Mouse (Mus musculus): ENCODE measurements around the gene Gm20441. TPM values are rescaled to one million over a fixed set of nuclear protein-coding genes. Genes with fewer than 3 reads are reported as not detected.

Gene Gm20441
- polyA plus RNA-seq (2012; ENCODE audit: insufficient read depth, low replicate concordance) = not detected in 2 replicates

DNA sequence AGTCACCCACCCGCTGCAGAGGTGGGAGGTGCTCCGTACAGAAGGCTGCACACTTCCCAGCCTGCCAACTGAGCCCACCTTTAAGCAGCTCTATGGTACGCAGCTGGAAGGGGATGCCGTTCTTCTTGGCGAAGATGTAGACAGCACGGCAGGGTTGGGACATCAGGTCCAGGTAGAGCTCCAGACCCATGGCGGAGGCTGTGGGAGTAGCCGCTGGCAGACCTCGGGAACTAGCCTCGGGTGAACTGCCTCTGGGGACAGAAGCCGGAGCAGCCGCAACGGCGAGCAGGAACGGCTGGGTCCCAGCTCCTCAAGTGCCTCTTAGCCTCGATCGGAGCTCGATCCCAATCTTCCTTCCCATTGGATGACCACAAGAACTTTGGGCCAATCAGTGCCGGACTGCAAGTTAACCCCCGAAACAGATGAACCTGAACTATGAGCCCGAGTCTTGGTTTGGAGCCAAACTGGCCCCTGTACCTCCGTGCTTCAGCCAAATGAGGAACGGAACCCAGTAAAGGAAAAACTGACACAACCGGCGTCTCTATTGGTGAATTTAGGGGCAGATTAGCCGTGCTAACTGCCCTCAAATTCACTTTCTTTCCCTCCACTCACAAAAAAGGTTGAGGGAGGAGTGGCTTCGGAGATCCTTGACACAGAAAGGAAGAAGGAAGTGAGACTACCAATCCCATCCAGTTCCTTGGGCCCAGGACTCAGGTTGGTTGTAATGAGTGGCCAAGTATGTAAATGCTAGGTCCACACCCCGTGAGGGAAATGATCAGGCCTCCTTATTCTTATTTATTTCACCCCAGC, at the start of gene Gm20441, which contains the start of gene Gstt3:
Gene Gm20441, minus strand, starts transcription at position 186 of the 810 bp plus-strand sequence.
Gene Gstt3, minus strand, starts transcription at position 646 of the 810 bp plus-strand sequence.
- Histone ChIP-seq H3K36me3 (replicated peaks; ENCODE audit: low read length) (no peaks in the 10 kb centered on the region), H3K27me3 (replicated peaks) (peaks cover 48% of the 10 kb centered on the region), H3K9me3 (no peaks in the 10 kb centered on the region)

DNA sequence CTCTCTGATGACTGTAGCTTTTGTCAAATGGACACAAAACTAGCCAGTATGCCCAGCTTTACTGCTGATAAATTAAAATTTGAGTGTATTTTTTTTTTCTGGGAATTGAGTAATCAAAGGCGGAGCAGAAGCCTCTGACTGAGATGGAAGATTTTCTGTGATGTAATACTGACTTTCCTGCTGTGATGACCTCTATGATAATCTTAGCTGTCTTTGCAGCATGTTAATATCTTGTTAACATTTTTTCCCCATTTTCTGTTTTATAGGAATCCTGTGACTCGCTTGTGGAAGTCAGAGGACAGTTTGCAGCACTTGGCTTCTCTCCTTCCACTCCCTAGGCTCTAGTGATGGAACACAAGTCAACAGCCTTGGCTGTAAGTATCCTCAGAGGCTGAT, 49.5 kb upstream of the Gm20441 start:
- no peak for TF ChIP-seq FLI1 (IDR thresholded peaks at IDR 0.05; ENCODE audit: low read length)
- TF ChIP-seq GATA1 (IDR thresholded peaks at IDR 0.05; ENCODE audit: borderline replicate concordance, low read length) = no peak
- no peak overlapping the region for H3K4me3 ChIP-seq (replicated peaks)
- H3K4me1 ChIP-seq = peaks cover 33% of the 10 kb centered on the region
- H3K36me3 ChIP-seq (replicated peaks; ENCODE audit: low read length) = no peaks in the 10 kb centered on the region
- H3K27me3 ChIP-seq (replicated peaks) = peaks cover 12% of the 10 kb centered on the region
- H3K9me3 ChIP-seq = 0 out of 2 replicates have a peak, but pooled peaks cover 8% of the 10 kb centered on the region

More for the DNA sequence above, at the start of gene Gm20441, which contains the start of gene Gstt3:
- Histone ChIP-seq H3K4me1 (peaks cover 21% of the 10 kb centered on the region), H3K4me3 (replicated peaks) (peak within 1 kb of the TSS; percentile 95)
- TF ChIP-seq FLI1 (IDR thresholded peaks at IDR 0.05; ENCODE audit: low read length) (no peak), GATA1 (IDR thresholded peaks at IDR 0.05; ENCODE audit: borderline replicate concordance, low read length) (no peak)

DNA sequence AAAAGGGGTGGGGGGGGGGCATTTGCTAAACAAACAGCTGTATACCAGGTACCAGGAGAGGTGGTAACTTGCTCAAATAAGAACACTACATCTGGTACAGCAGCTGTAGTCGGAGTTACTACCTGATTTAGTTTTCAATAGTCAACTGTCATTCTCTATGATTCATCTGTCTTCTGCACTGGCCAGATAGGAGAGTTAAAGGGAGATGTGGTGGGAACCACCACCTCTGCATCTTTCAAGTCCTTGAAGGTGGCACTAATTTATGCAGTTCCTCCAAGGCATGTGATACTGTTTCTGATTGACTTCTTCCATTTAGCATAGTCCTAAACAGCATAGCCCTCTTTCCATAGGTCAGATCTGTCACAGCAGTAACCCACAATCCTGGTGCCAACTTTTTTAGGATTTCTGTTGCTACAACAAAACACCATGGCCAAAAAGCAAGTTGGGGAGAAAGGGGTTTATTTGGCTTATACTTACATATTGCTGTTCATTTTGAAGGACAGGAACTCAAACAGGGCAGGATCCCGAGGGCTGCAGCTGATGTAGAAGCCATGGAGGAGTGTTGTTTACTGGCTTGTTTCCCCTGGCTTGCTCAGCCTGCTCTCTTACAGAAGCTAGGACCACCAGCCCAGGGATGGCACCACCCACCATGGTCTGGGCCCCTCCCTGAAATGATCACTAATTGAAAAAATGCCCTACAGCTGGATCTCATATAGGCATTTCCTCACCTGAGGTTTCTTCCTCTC, 48.9 kb upstream of the Gm20441 start:
- peaks cover 13% of the 10 kb centered on the region for H3K9me3 ChIP-seq
- H3K4me1 ChIP-seq = peaks cover 28% of the 10 kb centered on the region
- TF ChIP-seq GATA1 (IDR thresholded peaks at IDR 0.05; ENCODE audit: borderline replicate concordance, low read length) (no peak), FLI1 (IDR thresholded peaks at IDR 0.05; ENCODE audit: low read length) (no peak)
- no peak overlapping the region for H3K4me3 ChIP-seq (replicated peaks)
- H3K36me3 ChIP-seq (replicated peaks; ENCODE audit: low read length) = no peaks in the 10 kb centered on the region
- H3K27me3 ChIP-seq (replicated peaks) = peaks cover 12% of the 10 kb centered on the region

DNA sequence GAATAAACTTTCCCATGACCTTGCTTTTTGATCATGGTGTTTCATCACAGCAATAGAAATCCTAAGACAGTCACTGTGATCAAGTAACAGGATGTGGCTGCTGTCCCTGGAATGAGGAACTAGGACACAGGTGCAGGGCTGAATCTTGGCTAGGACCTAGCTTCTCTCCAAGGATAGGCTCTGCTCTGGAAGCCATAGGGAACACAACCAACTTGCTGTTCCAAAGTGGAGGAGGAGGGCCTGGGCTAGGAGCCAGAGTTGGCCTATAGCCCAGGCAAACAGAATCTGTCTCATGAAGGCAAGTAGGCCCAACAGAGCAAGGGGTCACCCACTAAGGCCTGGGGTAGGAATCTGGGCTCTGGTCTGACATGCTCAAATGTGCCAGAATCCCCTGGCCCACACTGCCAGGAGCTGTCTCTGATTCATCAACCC, 47.8 kb upstream of the Gm20441 start:
- no peaks in the 10 kb centered on the region for H3K36me3 ChIP-seq (replicated peaks; ENCODE audit: low read length)
- peaks cover 19% of the 10 kb centered on the region for H3K4me1 ChIP-seq
- H3K4me3 ChIP-seq (replicated peaks) = no peak overlapping the region
- H3K27me3 ChIP-seq (replicated peaks) = peaks cover 4% of the 10 kb centered on the region
- TF ChIP-seq FLI1 (IDR thresholded peaks at IDR 0.05; ENCODE audit: low read length) = no peak
- no peak for TF ChIP-seq GATA1 (IDR thresholded peaks at IDR 0.05; ENCODE audit: borderline replicate concordance, low read length)
- peaks cover 22% of the 10 kb centered on the region for H3K9me3 ChIP-seq

DNA sequence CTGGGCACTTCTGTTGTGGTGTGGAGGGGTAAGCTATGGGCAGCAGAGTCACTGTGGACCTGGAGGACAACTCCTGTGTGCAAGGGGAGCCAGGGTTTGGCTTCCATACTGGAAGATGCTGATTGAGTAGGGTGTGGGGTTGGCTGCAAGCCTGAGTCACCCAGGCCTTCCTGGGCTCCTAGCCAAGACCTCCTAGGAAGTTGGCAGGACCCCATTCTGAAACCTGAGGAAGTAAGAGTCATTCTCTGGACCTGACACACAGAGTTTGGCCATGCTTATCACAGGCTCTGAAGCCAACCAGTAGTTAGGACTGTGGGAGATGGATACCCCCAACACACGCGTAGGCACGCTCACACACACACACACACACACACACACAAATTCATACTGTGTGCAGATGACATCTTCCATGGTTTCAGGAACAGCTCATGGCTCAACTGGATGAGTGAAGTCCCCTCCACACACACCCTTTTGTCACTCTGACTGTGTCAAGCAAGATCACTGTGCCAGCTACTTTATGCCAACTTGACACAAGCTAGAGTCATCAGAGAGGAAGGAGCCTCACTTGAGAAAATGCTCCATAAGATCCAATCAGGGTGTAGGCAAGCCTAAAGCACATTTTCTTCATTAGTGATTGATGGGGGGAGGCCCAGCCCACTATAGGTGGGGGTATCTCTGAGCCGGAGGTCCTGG, 47.1 kb upstream of the Gm20441 start:
- H3K4me3 ChIP-seq (replicated peaks) = no peak overlapping the region
- H3K36me3 ChIP-seq (replicated peaks; ENCODE audit: low read length) = no peaks in the 10 kb centered on the region
- peaks cover 22% of the 10 kb centered on the region for H3K9me3 ChIP-seq
- TF ChIP-seq FLI1 (IDR thresholded peaks at IDR 0.05; ENCODE audit: low read length) = no peak
- TF ChIP-seq GATA1 (IDR thresholded peaks at IDR 0.05; ENCODE audit: borderline replicate concordance, low read length) = no peak
- H3K4me1 ChIP-seq = peaks cover 18% of the 10 kb centered on the region
- H3K27me3 ChIP-seq (replicated peaks) = peaks cover 4% of the 10 kb centered on the region

DNA sequence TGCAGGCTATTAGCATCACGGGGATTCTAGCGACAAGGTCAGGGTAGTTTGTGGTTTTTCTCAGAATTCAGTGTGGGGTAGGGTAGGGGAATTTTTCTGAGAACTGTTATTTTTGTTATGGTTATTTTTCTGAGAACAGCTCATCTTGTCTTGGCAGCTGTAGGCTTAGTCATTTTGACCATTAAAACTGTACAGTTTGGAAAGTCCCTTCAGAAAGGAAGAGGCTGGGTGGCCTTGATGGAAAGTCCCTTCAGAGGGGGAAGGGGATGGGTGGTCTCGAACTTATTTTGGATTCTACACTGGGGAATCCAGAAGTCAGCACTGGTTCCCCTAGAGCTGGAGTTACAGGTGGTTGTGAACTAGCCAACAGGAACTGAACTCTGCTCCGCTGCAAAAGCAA, 43.8 kb upstream of the Gm20441 start:
- Histone ChIP-seq H3K27me3 (replicated peaks) (peaks cover 15% of the 10 kb centered on the region), H3K4me3 (replicated peaks) (no peak overlapping the region), H3K36me3 (replicated peaks; ENCODE audit: low read length) (no peaks in the 10 kb centered on the region), H3K9me3 (peaks cover 22% of the 10 kb centered on the region), H3K4me1 (peaks cover 18% of the 10 kb centered on the region)
- TF ChIP-seq GATA1 (IDR thresholded peaks at IDR 0.05; ENCODE audit: borderline replicate concordance, low read length) = no peak
- TF ChIP-seq FLI1 (IDR thresholded peaks at IDR 0.05; ENCODE audit: low read length) = no peak

DNA sequence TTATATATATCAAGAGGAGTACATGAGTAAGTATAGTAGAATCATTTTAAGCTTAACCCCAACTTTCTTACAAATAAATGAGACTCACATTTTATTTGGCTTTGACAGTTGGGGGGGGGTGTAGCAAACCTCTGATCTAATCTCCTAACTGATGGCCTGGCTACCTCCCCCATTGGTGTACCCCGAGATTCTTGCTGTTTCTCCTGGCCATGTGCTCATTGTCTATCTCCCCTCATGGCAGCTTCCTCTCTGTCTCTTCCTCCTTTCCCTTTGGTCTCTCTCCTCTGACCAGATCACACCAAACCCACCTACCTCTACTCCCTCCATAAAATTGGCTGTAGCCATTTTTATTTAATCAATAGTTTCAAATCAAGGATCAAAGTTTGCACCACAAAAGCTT, 43.0 kb upstream of the Gm20441 start:
- TF ChIP-seq GATA1 (IDR thresholded peaks at IDR 0.05; ENCODE audit: borderline replicate concordance, low read length) (no peak), FLI1 (IDR thresholded peaks at IDR 0.05; ENCODE audit: low read length) (no peak)
- peaks cover 22% of the 10 kb centered on the region for H3K9me3 ChIP-seq
- H3K4me3 ChIP-seq (replicated peaks) = no peak overlapping the region
- no peaks in the 10 kb centered on the region for H3K36me3 ChIP-seq (replicated peaks; ENCODE audit: low read length)
- peaks cover 16% of the 10 kb centered on the region for H3K4me1 ChIP-seq
- H3K27me3 ChIP-seq (replicated peaks) = peaks cover 21% of the 10 kb centered on the region

DNA sequence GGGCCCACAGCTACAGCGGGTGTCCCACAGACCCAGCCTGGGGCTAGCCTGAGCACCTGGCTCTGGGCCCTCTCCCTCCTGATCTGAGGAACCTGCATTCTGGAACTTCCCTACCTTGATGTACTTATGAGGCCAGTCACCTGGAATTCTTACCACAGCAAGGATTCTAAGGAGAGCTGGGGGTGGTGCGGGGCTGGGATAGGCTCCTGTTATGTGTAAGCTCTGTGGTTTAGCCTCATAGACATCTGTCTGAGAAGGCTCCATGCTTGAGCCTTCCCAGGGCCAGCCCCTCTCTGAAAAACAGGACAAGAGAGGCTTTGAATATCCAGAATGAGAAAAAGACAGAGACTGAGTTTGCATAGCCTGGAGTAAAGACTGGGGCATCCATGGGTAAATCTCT, 41.7 kb upstream of the Gm20441 start, which contains the start of gene Gstt4:
Gene Gstt4, minus strand, starts transcription at position 101 of the 400 bp plus-strand sequence.
- peaks cover 24% of the 10 kb centered on the region for H3K27me3 ChIP-seq (replicated peaks)
- H3K4me3 ChIP-seq (replicated peaks) = no peak within 1 kb of the TSS
- H3K4me1 ChIP-seq = peaks cover 7% of the 10 kb centered on the region
- TF ChIP-seq GATA1 (IDR thresholded peaks at IDR 0.05; ENCODE audit: borderline replicate concordance, low read length) = no peak
- no peak for TF ChIP-seq FLI1 (IDR thresholded peaks at IDR 0.05; ENCODE audit: low read length)
- no peaks in the 10 kb centered on the region for H3K36me3 ChIP-seq (replicated peaks; ENCODE audit: low read length)
- H3K9me3 ChIP-seq = peaks cover 14% of the 10 kb centered on the region

DNA sequence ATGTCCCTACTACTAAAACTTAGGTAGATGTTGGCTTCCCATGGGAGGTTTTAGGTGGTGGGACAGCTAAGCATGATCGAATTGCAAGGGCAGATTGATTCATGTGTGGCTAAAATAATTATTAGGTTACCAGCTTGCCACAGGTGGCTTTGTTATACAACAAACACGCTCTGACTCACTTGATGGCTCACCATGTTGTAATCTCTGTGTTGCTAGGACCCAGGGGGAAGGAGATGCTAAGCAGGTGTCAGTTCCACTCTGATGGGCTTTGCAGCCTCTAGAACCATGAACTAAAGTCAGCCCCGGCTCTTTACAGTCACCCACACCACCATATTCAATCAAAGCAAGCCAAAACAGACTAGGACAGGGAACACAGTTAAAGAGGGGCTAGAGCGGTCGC, 39.1 kb upstream of the Gm20441 start:
- H3K4me1 ChIP-seq = peaks cover 3% of the 10 kb centered on the region; the same call in 1 of the 2 replicates
- H3K4me3 ChIP-seq (replicated peaks) = no peak overlapping the region
- TF ChIP-seq GATA1 (IDR thresholded peaks at IDR 0.05; ENCODE audit: borderline replicate concordance, low read length) (no peak), FLI1 (IDR thresholded peaks at IDR 0.05; ENCODE audit: low read length) (no peak)
- no peaks in the 10 kb centered on the region for H3K36me3 ChIP-seq (replicated peaks; ENCODE audit: low read length)
- peaks cover 29% of the 10 kb centered on the region for H3K27me3 ChIP-seq (replicated peaks)
- H3K9me3 ChIP-seq = peaks cover 10% of the 10 kb centered on the region
